Mouse (Mus musculus) megakaryocyte, embryonic 14.5 days (primary cell): ENCODE measurements at regions not wholly inside any gene's neighbourhood (a gene's known extent, or its start where the extent isn't known, plus 50 kb on each side); places are given as distances from the start of the nearest gene placed in this dataset.

ENCODE experiments used
- FLI1 ChIP-seq: IDR thresholded peaks from 2 replicates; pipeline ENCODE4 v1.6.1; 2012; ENCODE audit warnings: low read length, inconsistent platforms, mixed read lengths
- GATA1 ChIP-seq: IDR thresholded peaks from 3 replicates; pipeline ENCODE4 v1.6.1; 2012; ENCODE audit warnings: mixed read lengths, low read length, inconsistent platforms, borderline replicate concordance

DNA sequence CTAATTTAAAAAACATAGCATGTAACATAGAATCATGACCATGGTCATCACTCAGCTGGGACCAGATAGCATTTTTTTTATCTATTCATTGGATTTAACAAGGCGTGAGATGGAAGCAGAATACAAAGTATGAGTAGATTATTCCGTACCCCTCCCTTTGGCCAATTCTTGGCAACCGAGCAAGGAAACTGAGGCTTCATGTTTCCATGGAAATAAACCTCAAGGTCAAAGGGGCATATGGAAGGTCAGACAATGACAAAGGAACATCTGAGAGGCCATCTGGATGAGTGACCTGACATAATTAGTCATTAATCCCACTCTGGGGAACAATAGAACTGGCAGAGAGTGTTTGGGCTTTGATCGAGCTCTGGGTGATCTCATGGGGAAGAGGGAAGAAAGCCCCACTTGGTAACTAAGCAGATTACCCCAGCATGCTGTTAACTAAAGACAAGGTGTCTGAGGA is 222.8 kb upstream of the Gm49339 start:
- TF ChIP-seq GATA1: no peak
- TF ChIP-seq FLI1: no peak
